Mouse (Mus musculus): ENCODE measurements around the gene Nyx. TPM values are rescaled to one million over a fixed set of nuclear protein-coding genes. Genes with fewer than 3 reads are reported as not detected.
A peak's percentile ranks its signal among the peaks of the same experiment; 100 is the strongest.

Nyx gene
- polyA plus RNA-seq, 1 experiment from 2014 or later, result 0.03 TPM

- Histone ChIP-seq H3K9me3 (ENCODE audit: low read depth, low read length) (no peaks in the 10 kb centered on the region), H3K4me2 (no peak overlapping the region), H3K27ac (ENCODE audit: low read depth) (no peak overlapping the region), H3K27me3 (ENCODE audit: insufficient read depth, low read length) (no peaks in the 10 kb centered on the region), H3K36me3 (ENCODE audit: insufficient read depth) (no peaks in the 10 kb centered on the region), H3K9ac (no peak overlapping the region), H3K4me1 (ENCODE audit: insufficient read depth) (peaks cover 4% of the 10 kb centered on the region; the same call in 1 of the 2 replicates), H3K4me3 (ENCODE audit: low read depth, low read length) (no peak overlapping the region)
- 75% methylated on average over 2 of the region's 2 CpGs for WGBS
- no peak for TF ChIP-seq CTCF (IDR thresholded peaks at IDR 0.05; ENCODE audit: low read depth)
- peak; percentile 1 for DNase-seq
- no peak for ATAC-seq (ENCODE audit: insufficient read depth)
Measured at GRCm38 (mm10) chrX:13462982-13463517, 2.9 kb upstream of the Nyx start.

GRCm38 (mm10) chrX:13466681-13467080 lies 771 bp downstream of the Nyx start:
- Histone ChIP-seq H3K4me3 (ENCODE audit: low read depth, low read length) (no peak overlapping the region), H3K9ac (no peak overlapping the region), H3K9me3 (ENCODE audit: low read depth, low read length) (no peaks in the 10 kb centered on the region), H3K27me3 (ENCODE audit: insufficient read depth, low read length) (no peaks in the 10 kb centered on the region), H3K27ac (ENCODE audit: low read depth) (no peak overlapping the region), H3K4me1 (ENCODE audit: insufficient read depth) (no peaks in the 10 kb centered on the region), H3K36me3 (ENCODE audit: insufficient read depth) (no peaks in the 10 kb centered on the region), H3K4me2 (no peak overlapping the region)
- WGBS, result 77% methylated on average over 2 of the region's 2 CpGs
- no peak for TF ChIP-seq CTCF (IDR thresholded peaks at IDR 0.05; ENCODE audit: low read depth)
- ATAC-seq (ENCODE audit: insufficient read depth) (no peak), DNase-seq (peak; percentile 35)

DNA sequence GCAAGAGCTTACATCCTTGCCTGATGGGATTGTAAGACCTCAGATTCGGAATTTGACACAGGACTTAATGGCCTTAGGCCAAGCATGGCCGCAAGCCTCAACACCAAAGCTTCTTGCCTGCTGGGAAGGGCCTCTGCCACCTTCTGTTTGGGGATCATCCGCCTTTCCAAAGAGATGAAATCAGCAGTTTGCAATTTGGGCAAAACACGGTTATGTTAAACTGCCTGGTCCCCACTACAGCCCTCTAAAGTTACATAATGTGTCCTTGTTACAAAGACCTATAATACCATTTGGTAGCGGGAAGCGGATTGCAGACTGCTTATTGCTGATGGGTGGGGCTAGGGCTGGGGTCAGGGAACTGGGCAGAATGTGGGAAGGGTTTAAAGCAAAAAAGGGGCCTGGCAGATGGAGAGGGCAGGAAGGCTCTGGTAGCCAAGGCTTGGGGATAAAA lies 1.2 kb downstream of the Nyx start:
- H3K4me3 ChIP-seq (ENCODE audit: low read depth, low read length), result no peak overlapping the region
- WGBS, result 74% methylated on average over 6 of the region's 6 CpGs
- H3K9ac ChIP-seq, result no peak overlapping the region
- no peak overlapping the region for H3K4me2 ChIP-seq
- no peaks in the 10 kb centered on the region for H3K27me3 ChIP-seq (ENCODE audit: insufficient read depth, low read length)
- no peak for DNase-seq
- H3K27ac ChIP-seq (ENCODE audit: low read depth), result no peak overlapping the region
- H3K4me1 ChIP-seq (ENCODE audit: insufficient read depth), result no peaks in the 10 kb centered on the region
- no peak for ATAC-seq (ENCODE audit: insufficient read depth)
- no peaks in the 10 kb centered on the region for H3K9me3 ChIP-seq (ENCODE audit: low read depth, low read length)
- TF ChIP-seq CTCF (IDR thresholded peaks at IDR 0.05; ENCODE audit: low read depth), result no peak
- no peaks in the 10 kb centered on the region for H3K36me3 ChIP-seq (ENCODE audit: insufficient read depth)

GRCm38 (mm10) chrX:13469160-13470116 lies 3.5 kb downstream of the Nyx start:
- ATAC-seq (ENCODE audit: insufficient read depth) (0 out of 2 replicates have a peak, but pooled peaks have one; percentile 44), DNase-seq (peak; percentile 70)
- Histone ChIP-seq H3K27ac (ENCODE audit: low read depth) (no peak overlapping the region), H3K4me1 (ENCODE audit: insufficient read depth) (no peaks in the 10 kb centered on the region), H3K9me3 (ENCODE audit: low read depth, low read length) (no peaks in the 10 kb centered on the region), H3K9ac (no peak overlapping the region), H3K36me3 (ENCODE audit: insufficient read depth) (no peaks in the 10 kb centered on the region), H3K4me3 (ENCODE audit: low read depth, low read length) (no peak overlapping the region), H3K27me3 (ENCODE audit: insufficient read depth, low read length) (no peaks in the 10 kb centered on the region), H3K4me2 (no peak overlapping the region)
- TF ChIP-seq CTCF (IDR thresholded peaks at IDR 0.05; ENCODE audit: low read depth), result no peak
- WGBS, result 50% methylated on average over 9 of the region's 9 CpGs

DNA sequence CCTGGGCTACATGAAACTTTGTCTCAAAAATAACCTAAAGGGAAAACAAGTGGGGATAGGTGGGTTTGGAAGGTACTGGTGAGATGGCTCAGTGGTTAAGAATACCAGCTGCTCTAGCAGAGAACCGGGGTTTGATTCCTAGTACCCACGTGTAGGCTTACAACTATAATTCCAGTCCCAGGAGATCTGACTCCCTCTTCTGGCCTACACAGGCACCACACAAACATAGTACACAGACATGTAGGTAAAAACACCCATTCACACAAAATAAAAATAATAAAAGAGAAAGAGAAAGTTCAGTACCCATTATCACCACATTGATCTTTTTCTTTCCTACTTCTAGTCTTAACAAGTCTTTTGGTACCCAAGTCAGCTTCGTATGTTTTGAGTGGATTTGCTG lies 6.0 kb downstream of the Nyx start:
- Histone ChIP-seq H3K27ac (ENCODE audit: low read depth) (no peak overlapping the region), H3K27me3 (ENCODE audit: insufficient read depth, low read length) (no peaks in the 10 kb centered on the region), H3K4me1 (ENCODE audit: insufficient read depth) (no peaks in the 10 kb centered on the region), H3K9ac (no peak overlapping the region), H3K4me3 (ENCODE audit: low read depth, low read length) (no peak overlapping the region), H3K9me3 (ENCODE audit: low read depth, low read length) (no peaks in the 10 kb centered on the region), H3K4me2 (no peak overlapping the region), H3K36me3 (ENCODE audit: insufficient read depth) (no peaks in the 10 kb centered on the region)
- no peak for DNase-seq
- WGBS, result 70% methylated on average over 3 of the region's 3 CpGs
- TF ChIP-seq CTCF (IDR thresholded peaks at IDR 0.05; ENCODE audit: low read depth), result no peak
- ATAC-seq (ENCODE audit: insufficient read depth), result no peak

DNA sequence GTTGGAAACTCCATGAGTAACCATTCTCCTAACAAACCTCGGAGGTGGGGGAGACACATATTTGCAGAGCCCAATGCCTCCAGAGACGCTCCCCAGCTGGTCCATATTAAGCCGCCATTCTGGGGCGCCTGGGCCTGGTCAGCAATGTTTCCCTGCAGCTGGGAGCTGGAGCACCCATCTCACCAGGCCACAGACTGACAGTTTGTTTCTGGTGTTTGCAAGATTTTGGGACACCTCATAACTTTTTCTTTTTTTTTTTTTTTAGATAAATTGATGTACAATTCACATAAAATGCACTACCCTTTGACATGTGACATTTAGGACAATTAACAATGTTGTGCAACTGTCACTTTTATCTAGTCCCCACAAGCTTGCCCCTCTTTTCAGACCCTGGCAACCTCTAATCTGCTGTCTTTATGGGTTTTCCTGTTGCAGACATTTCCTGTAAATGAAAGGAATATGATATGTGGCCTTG lies 6.9 kb downstream of the Nyx start:
- Histone ChIP-seq H3K36me3 (ENCODE audit: insufficient read depth) (no peaks in the 10 kb centered on the region), H3K4me3 (ENCODE audit: low read depth, low read length) (no peak overlapping the region), H3K9me3 (ENCODE audit: low read depth, low read length) (no peaks in the 10 kb centered on the region), H3K9ac (no peak overlapping the region), H3K4me1 (ENCODE audit: insufficient read depth) (no peaks in the 10 kb centered on the region), H3K27me3 (ENCODE audit: insufficient read depth, low read length) (no peaks in the 10 kb centered on the region), H3K27ac (ENCODE audit: low read depth) (no peak overlapping the region), H3K4me2 (no peak overlapping the region)
- no peak for TF ChIP-seq CTCF (IDR thresholded peaks at IDR 0.05; ENCODE audit: low read depth)
- 0 out of 2 replicates have a peak, but pooled peaks have one; percentile 24 for ATAC-seq (ENCODE audit: insufficient read depth)
- DNase-seq, result peak; percentile 30
- 61% methylated on average over 4 of the region's 4 CpGs for WGBS

DNA sequence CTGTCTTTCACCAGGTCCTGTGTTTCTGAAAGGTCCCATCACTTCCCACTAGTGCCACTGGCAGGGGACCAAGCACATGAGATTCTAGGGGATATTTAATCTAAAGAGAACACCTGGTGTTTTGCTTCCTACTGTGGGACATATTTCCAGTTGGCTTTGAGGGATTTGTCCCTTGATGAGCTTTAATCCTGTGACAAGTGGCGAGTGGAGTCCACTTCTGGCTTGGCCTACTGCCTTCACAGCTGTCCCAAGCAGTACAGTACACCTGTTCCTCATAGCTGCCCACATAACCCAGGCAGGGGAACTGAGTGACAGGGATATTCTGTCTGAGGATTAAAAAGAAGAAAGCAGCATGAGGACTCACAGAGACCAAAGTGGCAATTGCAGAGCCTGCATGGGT lies 9.5 kb downstream of the Nyx start:
- H3K36me3 ChIP-seq (ENCODE audit: insufficient read depth), result no peaks in the 10 kb centered on the region
- no peak for ATAC-seq (ENCODE audit: insufficient read depth)
- DNase-seq, result no peak
- H3K27ac ChIP-seq (ENCODE audit: low read depth), result no peak overlapping the region
- no peaks in the 10 kb centered on the region for H3K27me3 ChIP-seq (ENCODE audit: insufficient read depth, low read length)
- H3K4me2 ChIP-seq, result no peak overlapping the region
- H3K4me3 ChIP-seq (ENCODE audit: low read depth, low read length), result no peak overlapping the region
- no peak overlapping the region for H3K9ac ChIP-seq
- TF ChIP-seq CTCF (IDR thresholded peaks at IDR 0.05; ENCODE audit: low read depth), result no peak
- no peaks in the 10 kb centered on the region for H3K4me1 ChIP-seq (ENCODE audit: insufficient read depth)
- WGBS, result 43% methylated on average over 1 of the region's 1 CpGs
- H3K9me3 ChIP-seq (ENCODE audit: low read depth, low read length), result no peaks in the 10 kb centered on the region

All from lung, embryonic 14.5 days (tissue).